Mouse (Mus musculus): ENCODE data around the gene Smad9.
A peak's percentile ranks its signal among the peaks of the same experiment; 100 is the strongest.
"Not testable (repeated sequence)": the region's sequence is repeated elsewhere in the genome, so short reads cannot be mapped to it uniquely, and the experiment has no call there.

The Smad9 gene

GRCm38 (mm10) chr3:54757446-54757845 lies 2.1 kb downstream of the Smad9 start:
- DNase-seq (ENCODE audit: low spot score) = no peak

- DNase-seq (ENCODE audit: low spot score) = no peak
These were observed 3.8 kb downstream of the Smad9 start for GRCm38 (mm10) chr3:54759211-54759610.

GRCm38 (mm10) chr3:54760321-54761115 lies 5.1 kb downstream of the Smad9 start:
- DNase-seq (ENCODE audit: low spot score) = peak; percentile 41

GRCm38 (mm10) chr3:54761258-54761657 lies 5.9 kb downstream of the Smad9 start:
- no peak for DNase-seq (ENCODE audit: low spot score)

- peak; percentile 40 for DNase-seq (ENCODE audit: low spot score)
These were observed 9.0 kb downstream of the Smad9 start for GRCm38 (mm10) chr3:54764418-54764817.

GRCm38 (mm10) chr3:54765521-54765920 lies 10.1 kb downstream of the Smad9 start:
- not testable (repeated sequence) for DNase-seq (ENCODE audit: low spot score)

- DNase-seq (ENCODE audit: low spot score) = no peak
These were observed 10.7 kb downstream of the Smad9 start for GRCm38 (mm10) chr3:54766034-54766433.

- DNase-seq (ENCODE audit: low spot score) = no peak
These were observed 11.4 kb downstream of the Smad9 start for GRCm38 (mm10) chr3:54766811-54767210.

- DNase-seq (ENCODE audit: low spot score) = no peak
These were observed 13.2 kb downstream of the Smad9 start for GRCm38 (mm10) chr3:54768592-54768991.

- no peak for DNase-seq (ENCODE audit: low spot score)
These were observed 14.2 kb downstream of the Smad9 start for GRCm38 (mm10) chr3:54769349-54770275.

GRCm38 (mm10) chr3:54773613-54774012 lies 18.2 kb downstream of the Smad9 start:
- no peak for DNase-seq (ENCODE audit: low spot score)

- DNase-seq (ENCODE audit: low spot score) = no peak
These were observed 20.7 kb downstream of the Smad9 start for GRCm38 (mm10) chr3:54775989-54776631.

- DNase-seq (ENCODE audit: low spot score) = no peak
These were observed 35.2 kb downstream of the Smad9 start for GRCm38 (mm10) chr3:54790601-54791000.

- no peak for DNase-seq (ENCODE audit: low spot score)
These were observed 36.7 kb downstream of the Smad9 start for GRCm38 (mm10) chr3:54791822-54792677.

GRCm38 (mm10) chr3:54793762-54794161 lies 38.4 kb downstream of the Smad9 start:
- DNase-seq (ENCODE audit: low spot score) = no peak

- DNase-seq (ENCODE audit: low spot score) = no peak
These were observed 40.0 kb downstream of the Smad9 start for GRCm38 (mm10) chr3:54795379-54795778.

- no peak for DNase-seq (ENCODE audit: low spot score)
These were observed 40.4 kb downstream of the Smad9 start for GRCm38 (mm10) chr3:54795806-54796205.

GRCm38 (mm10) chr3:54797211-54797610 lies 41.8 kb downstream of the Smad9 start:
- DNase-seq (ENCODE audit: low spot score) = peak; percentile 74

GRCm38 (mm10) chr3:54803713-54804112 lies 48.3 kb downstream of the Smad9 start:
- no peak for DNase-seq (ENCODE audit: low spot score)

- peak; percentile 71 for DNase-seq (ENCODE audit: low spot score)
These were observed 51.8 kb downstream of the Smad9 start for GRCm38 (mm10) chr3:54807061-54807661.

GRCm38 (mm10) chr3:54807666-54808217 lies 52.4 kb downstream of the Smad9 start, which contains the start of gene Rfxap:
TSS of gene Rfxap (minus strand) at chr3:54807791.
- peak; percentile 97 for DNase-seq (ENCODE audit: low spot score)

Measured in embryo, embryonic 10 days (tissue).